8 mouse cellular contexts compared by ENCODE assay signal in genomic region chrX:12090151-12090870, GRCm38 (mm10).
A peak's percentile ranks its signal among the peaks of the same experiment; 100 is the strongest.
DNase-seq lines count a peak whose midpoint lies in the region; ATAC-seq and TF ChIP-seq lines count a peak whose summit lies in the region.

No protein-coding gene starts in this region.

- peak overlapping the region; percentile 90 for H3K27ac ChIP-seq in hindbrain, embryonic 10.5 days
- H3K27ac ChIP-seq in limb, embryonic 12.5 days, result peak overlapping the region; percentile 85; the same call in 1 of the 2 replicates

- WGBS in hindbrain, embryonic 10.5 days, result 3% methylated on average over 37 of the region's 37 CpGs
- WGBS in limb, embryonic 12.5 days, result 4% methylated on average over 37 of the region's 37 CpGs

- no peak for ATAC-seq in cerebellum, adult (ENCODE audit: insufficient number of reproducible peaks, low FRiP score, low TSS enrichment)
- ATAC-seq in limb, embryonic 12.5 days (ENCODE audit: insufficient number of reproducible peaks, insufficient read depth, low FRiP score, low TSS enrichment, low read depth), result peak; percentile 14; the same call in 1 of the 2 replicates

- DNase-seq in cerebellum, adult 11-12 months, result peak; percentile 43
- peak; percentile 23 to 24 for DNase-seq in B cell, adult 2 months
- DNase-seq in cerebellum, postnatal 36 days, result peak; percentile 24 to 25
- peak; percentile 57 for DNase-seq in hindbrain, embryonic 10.5 days (ENCODE audit: low spot score)
- no peak for DNase-seq in urinary bladder, postnatal 25 days (ENCODE audit: low spot score)

- H3K79me2 ChIP-seq in myocyte (ENCODE audit: control insufficient read depth, insufficient read depth), result no peaks in the 10 kb centered on the region

- H3K4me1 ChIP-seq in hindbrain, embryonic 10.5 days (replicated peaks), result peaks cover 58% of the 10 kb centered on the region
- peaks cover 41% of the 10 kb centered on the region for H3K4me1 ChIP-seq in limb, embryonic 12.5 days (replicated peaks)

- peak overlapping the region; percentile 87 for H3K4me2 ChIP-seq in limb, embryonic 12.5 days
- H3K4me2 ChIP-seq in myocyte (ENCODE audit: low read depth), result peak overlapping the region; percentile 78

- no peak overlapping the region; the same call in 1 of the 2 replicates for H3K9ac ChIP-seq in limb, embryonic 12.5 days (replicated peaks)

- peak overlapping the region; percentile 29 for H3ac ChIP-seq in myocyte (ENCODE audit: control insufficient read depth, insufficient read length)

- H3K4me3 ChIP-seq in hindbrain, embryonic 10.5 days, result peak overlapping the region; percentile 64
- peak overlapping the region; percentile 53 for H3K4me3 ChIP-seq in limb, embryonic 12.5 days (replicated peaks)
- H3K4me3 ChIP-seq in myocyte, result peak overlapping the region; percentile 13

- H3K9me3 ChIP-seq in hindbrain, embryonic 10.5 days, result no peaks in the 10 kb centered on the region
- H3K9me3 ChIP-seq in limb, embryonic 12.5 days, result no peaks in the 10 kb centered on the region

- H3K36me3 ChIP-seq in hindbrain, embryonic 10.5 days, result no peaks in the 10 kb centered on the region
- H3K36me3 ChIP-seq in limb, embryonic 12.5 days, result no peaks in the 10 kb centered on the region
- H3K36me3 ChIP-seq in myocyte (ENCODE audit: control insufficient read depth, insufficient read depth), result no peaks in the 10 kb centered on the region

- no peak for TF ChIP-seq POLR2A in myocyte (IDR thresholded peaks at IDR 0.05; ENCODE audit: insufficient read length, low read depth)

- H3K27me3 ChIP-seq in hindbrain, embryonic 10.5 days (ENCODE audit: insufficient read depth, poor library complexity, severe bottlenecking), result peaks cover 98% of the 10 kb centered on the region
- peaks cover 94% of the 10 kb centered on the region for H3K27me3 ChIP-seq in limb, embryonic 12.5 days
- no peaks in the 10 kb centered on the region for H3K27me3 ChIP-seq in myocyte (ENCODE audit: control insufficient read depth, insufficient read depth, insufficient read length)

TF ChIP-seq in myocyte, 11 proteins besides CTCF, POLR2A, EP300 and RAD21:
- peak in 1 of 3 experiments; percentile 46 for TF ChIP-seq MYOD1 (IDR thresholded peaks at IDR 0.05; ENCODE audit: control insufficient read depth in 1 of 3, insufficient read length in 2 of 3, low read depth in 2 of 3)
- TF ChIP-seq MYOG (IDR thresholded peaks at IDR 0.05; ENCODE audit: control insufficient read depth in 1 of 3, insufficient read depth in 1 of 3, insufficient read length in 2 of 3, low read depth in 2 of 3), result peak in 1 of 3 experiments; percentile 47
- TF ChIP-seq MAX (IDR thresholded peaks at IDR 0.05; ENCODE audit: low read depth), result no peak
TF ChIP-seq in myocyte: peak in this region for 2.

Comparison
In these comparisons a context has a peak if more than half of its experiments do, and no peak if none do; other contexts are left out.
1. H3K4me3 ChIP-seq: peak in every context shown above with its lines; median percentile 64 in hindbrain, embryonic 10.5 days; 53 in limb, embryonic 12.5 days; 13 in myocyte.